Mouse (Mus musculus): ENCODE measurements around the gene Gm20903.
"Not testable (repeated sequence)": the region's sequence is repeated elsewhere in the genome, so short reads cannot be mapped to it uniquely, and the experiment has no call there.

Gm20903 gene

GRCm38 (mm10) chrY:73669015-73669414 lies at the start of gene Gm20903:
TSS of gene Gm20903 (plus strand) at chrY:73669315.
- not testable (repeated sequence) for DNase-seq (ENCODE audit: low spot score)
